Mouse (Mus musculus): Measurements from ENCODE around the gene Olfr1463. TPM values are rescaled to one million over a fixed set of nuclear protein-coding genes. Genes with fewer than 3 reads are reported as not detected.

Gene Olfr1463
- not detected for polyA plus RNA-seq (2017; shearing (Covaris generic))

DNA sequence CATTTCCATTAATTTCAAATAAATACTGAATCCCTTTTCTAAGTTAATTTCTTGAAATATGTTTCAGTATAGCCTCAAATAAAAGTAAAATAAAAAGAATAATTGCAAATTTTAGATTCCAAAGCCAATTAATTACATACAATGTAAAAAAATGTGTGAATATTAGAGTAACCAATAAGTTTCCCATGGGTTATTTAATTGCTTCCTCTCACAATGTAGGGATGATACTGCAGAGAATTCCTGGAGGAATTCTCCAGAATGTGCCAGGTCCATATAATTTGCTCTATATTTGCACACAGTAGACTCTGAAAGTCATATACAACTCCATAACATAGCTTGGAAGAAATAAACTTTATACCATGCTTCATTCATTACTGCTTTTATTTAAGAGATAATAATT lies at the start of gene Olfr1463:
Gene Olfr1463 (plus strand): TSS at position 301 of the 400 bp plus-strand sequence.

GRCm38 (mm10) chr19:13185434-13185833 lies 45.7 kb upstream of the Olfr1463 start, which contains the start of gene Olfr1462:
Gene Olfr1462 (plus strand): TSS chr19:13185734.

Other genes starting within 250 kb of the Olfr1463 start
- not detected for gene Olfr1451, start 236.3 kb upstream of the Olfr1463 start, polyA plus RNA-seq (2017; shearing (Covaris generic))
- gene Olfr1453, start 203.0 kb upstream of the Olfr1463 start, polyA plus RNA-seq (2017; shearing (Covaris generic)) = not detected
- not detected for gene Olfr1454, start 170.7 kb upstream of the Olfr1463 start, polyA plus RNA-seq (2017; shearing (Covaris generic))
- gene Olfr1457, start 133.4 kb upstream of the Olfr1463 start, polyA plus RNA-seq (2017; shearing (Covaris generic)) = 0.15 TPM
- not detected for gene Olfr1458, start 124.6 kb upstream of the Olfr1463 start, polyA plus RNA-seq (2017; shearing (Covaris generic))
- gene Olfr1459, start 81.8 kb upstream of the Olfr1463 start, polyA plus RNA-seq (2017; shearing (Covaris generic)) = not detected
- not detected for gene Olfr1461, start 68.3 kb upstream of the Olfr1463 start, polyA plus RNA-seq (2017; shearing (Covaris generic))
- gene Olfr1462, start 45.6 kb upstream of the Olfr1463 start, polyA plus RNA-seq (2017; shearing (Covaris generic)) = not detected
- not detected for gene Olfr1465, start 84.2 kb downstream of the Olfr1463 start, polyA plus RNA-seq (2017; shearing (Covaris generic))
- not detected for gene Olfr1466, start 107.5 kb downstream of the Olfr1463 start, polyA plus RNA-seq (2017; shearing (Covaris generic))
- 0.14 TPM for gene Olfr1467, start 130.9 kb downstream of the Olfr1463 start, polyA plus RNA-seq (2017; shearing (Covaris generic))
- 0.26 TPM for gene Olfr1469, start 176.5 kb downstream of the Olfr1463 start, polyA plus RNA-seq (2017; shearing (Covaris generic))
- gene Olfr1471, start 212.1 kb downstream of the Olfr1463 start, polyA plus RNA-seq (2017; shearing (Covaris generic)) = not detected
- 0.27 TPM for gene Olfr1472, start 224.8 kb downstream of the Olfr1463 start, polyA plus RNA-seq (2017; shearing (Covaris generic))
- gene Olfr1474, start 238.2 kb downstream of the Olfr1463 start, polyA plus RNA-seq (2017; shearing (Covaris generic)) = not detected
- not detected for gene Olfr1475, start 248.9 kb downstream of the Olfr1463 start, polyA plus RNA-seq (2017; shearing (Covaris generic))